Mouse (Mus musculus): ENCODE data around the gene Srgap3.

Gene Srgap3

GRCm38 (mm10) chr6:112857057-112857456, 90.0 kb downstream of the Srgap3 start:
- no peak for DNase-seq (ENCODE audit: low read depth)

- no peak for DNase-seq (ENCODE audit: low read depth)
Observed at GRCm38 (mm10) chr6:112855183-112855582, 91.9 kb downstream of the Srgap3 start.

GRCm38 (mm10) chr6:112852261-112853235, 94.5 kb downstream of the Srgap3 start:
- DNase-seq (ENCODE audit: low read depth) = no peak

GRCm38 (mm10) chr6:112850745-112851144, 96.3 kb downstream of the Srgap3 start:
- no peak for DNase-seq (ENCODE audit: low read depth)

- DNase-seq (ENCODE audit: low read depth) = no peak
Observed at GRCm38 (mm10) chr6:112848629-112849180, 98.4 kb downstream of the Srgap3 start.

GRCm38 (mm10) chr6:112846863-112847262, 100.2 kb downstream of the Srgap3 start:
- no peak for DNase-seq (ENCODE audit: low read depth)

GRCm38 (mm10) chr6:112842426-112842825, 104.6 kb downstream of the Srgap3 start:
- no peak for DNase-seq (ENCODE audit: low read depth)

- DNase-seq (ENCODE audit: low read depth) = no peak
Observed at GRCm38 (mm10) chr6:112840400-112840799, 106.7 kb downstream of the Srgap3 start.

GRCm38 (mm10) chr6:112839391-112839790, 107.7 kb downstream of the Srgap3 start:
- DNase-seq (ENCODE audit: low read depth) = no peak

GRCm38 (mm10) chr6:112838879-112839278, 108.2 kb downstream of the Srgap3 start:
- no peak for DNase-seq (ENCODE audit: low read depth)

GRCm38 (mm10) chr6:112836712-112837111, 110.4 kb downstream of the Srgap3 start:
- no peak for DNase-seq (ENCODE audit: low read depth)

- peak; percentile 24 for DNase-seq (ENCODE audit: low read depth)
Observed at GRCm38 (mm10) chr6:112835413-112835812, 111.7 kb downstream of the Srgap3 start.

- DNase-seq (ENCODE audit: low read depth) = no peak
Observed at GRCm38 (mm10) chr6:112834430-112834829, 112.6 kb downstream of the Srgap3 start.

- no peak for DNase-seq (ENCODE audit: low read depth)
Observed at GRCm38 (mm10) chr6:112833763-112834162, 113.3 kb downstream of the Srgap3 start.

GRCm38 (mm10) chr6:112829196-112829595, 117.9 kb downstream of the Srgap3 start:
- no peak for DNase-seq (ENCODE audit: low read depth)

GRCm38 (mm10) chr6:112828420-112828819, 118.6 kb downstream of the Srgap3 start:
- no peak for DNase-seq (ENCODE audit: low read depth)

- no peak for DNase-seq (ENCODE audit: low read depth)
Observed at GRCm38 (mm10) chr6:112825657-112826056, 121.4 kb downstream of the Srgap3 start.

- no peak for DNase-seq (ENCODE audit: low read depth)
Observed at GRCm38 (mm10) chr6:112823096-112823495, 124.0 kb downstream of the Srgap3 start.

- DNase-seq (ENCODE audit: low read depth) = no peak
Observed at GRCm38 (mm10) chr6:112820298-112820992, 126.6 kb downstream of the Srgap3 start.

- no peak for DNase-seq (ENCODE audit: low read depth)
Observed at GRCm38 (mm10) chr6:112818403-112818901, 128.6 kb downstream of the Srgap3 start.

- no peak for DNase-seq (ENCODE audit: low read depth)
Observed at GRCm38 (mm10) chr6:112815604-112816003, 131.5 kb downstream of the Srgap3 start.

- DNase-seq (ENCODE audit: low read depth) = no peak
Observed at GRCm38 (mm10) chr6:112814525-112815086, 132.5 kb downstream of the Srgap3 start.

All from c-Kit-positive CD71-negative TER-119-negative erythroid progenitor cells, embryonic 14.5 days (primary cell).